Mouse (Mus musculus) layer of hippocampus, postnatal 25 days (tissue): ENCODE results near the gene Adgrd1. TPM values are rescaled to one million over a fixed set of nuclear protein-coding genes. Genes with fewer than 3 reads are reported as not detected.

Experiments
- DNase-seq, 2 experiments: peaks; one replicate each; pipeline ENCODE4 v3.0.0; 2022; ENCODE audit warnings: mixed read lengths in 2 of 2, low spot score in 1 of 2; ENCODE audit errors: extremely low spot score in 1 of 2
- total RNA-seq, 2 experiments: library from RNA; stranded (reverse); gene quantifications; 2 replicates each; pipeline ENCODE4 v1.2.3; 2021

Adgrd1 gene
- total RNA-seq, 2 experiments from 2014 or later, result 0.32 to 0.63 TPM

- no peak for DNase-seq
These were observed 90.4 kb downstream of the Adgrd1 start for GRCm38 (mm10) chr5:129186926-129187325.

- no peak for DNase-seq
These were observed 92.5 kb downstream of the Adgrd1 start for GRCm38 (mm10) chr5:129189071-129189470.

GRCm38 (mm10) chr5:129190077-129190476 lies 93.5 kb downstream of the Adgrd1 start:
- DNase-seq, result no peak

GRCm38 (mm10) chr5:129196501-129196900 lies 100.0 kb downstream of the Adgrd1 start:
- DNase-seq, result no peak

- DNase-seq, result no peak
These were observed 100.5 kb downstream of the Adgrd1 start for GRCm38 (mm10) chr5:129196971-129197519.

- DNase-seq, result no peak
These were observed 103.6 kb downstream of the Adgrd1 start for GRCm38 (mm10) chr5:129200132-129200531.

GRCm38 (mm10) chr5:129208279-129208678 lies 111.7 kb downstream of the Adgrd1 start:
- DNase-seq, result no peak

- DNase-seq, result no peak
These were observed 112.3 kb downstream of the Adgrd1 start for GRCm38 (mm10) chr5:129208845-129209244.

- DNase-seq, result no peak
These were observed 115.0 kb downstream of the Adgrd1 start for GRCm38 (mm10) chr5:129211385-129212031.

- no peak for DNase-seq
These were observed 117.5 kb downstream of the Adgrd1 start for GRCm38 (mm10) chr5:129214023-129214422.

- DNase-seq, result no peak
These were observed 119.5 kb downstream of the Adgrd1 start for GRCm38 (mm10) chr5:129216001-129216400.

GRCm38 (mm10) chr5:129217481-129218221 lies 121.1 kb downstream of the Adgrd1 start:
- DNase-seq, result no peak

- no peak for DNase-seq
These were observed 121.6 kb downstream of the Adgrd1 start for GRCm38 (mm10) chr5:129218222-129218505.

- DNase-seq, result no peak
These were observed 122.0 kb downstream of the Adgrd1 start for GRCm38 (mm10) chr5:129218537-129218981.

- DNase-seq, result no peak
These were observed 122.7 kb downstream of the Adgrd1 start for GRCm38 (mm10) chr5:129219178-129219760.

GRCm38 (mm10) chr5:129225810-129226450 lies 129.4 kb downstream of the Adgrd1 start:
- DNase-seq, result no peak

GRCm38 (mm10) chr5:129228171-129228570 lies 131.6 kb downstream of the Adgrd1 start:
- no peak for DNase-seq

- no peak for DNase-seq
These were observed 136.8 kb downstream of the Adgrd1 start for GRCm38 (mm10) chr5:129233301-129233700.

GRCm38 (mm10) chr5:129233881-129234432 lies 137.4 kb downstream of the Adgrd1 start:
- no peak for DNase-seq

- DNase-seq, result no peak
These were observed 139.8 kb downstream of the Adgrd1 start for GRCm38 (mm10) chr5:129236366-129236765.

GRCm38 (mm10) chr5:129241865-129242264 lies 145.3 kb downstream of the Adgrd1 start:
- DNase-seq, result no peak
